Mouse (Mus musculus): ENCODE results near the gene Auts2.

Gene Auts2

DNA sequence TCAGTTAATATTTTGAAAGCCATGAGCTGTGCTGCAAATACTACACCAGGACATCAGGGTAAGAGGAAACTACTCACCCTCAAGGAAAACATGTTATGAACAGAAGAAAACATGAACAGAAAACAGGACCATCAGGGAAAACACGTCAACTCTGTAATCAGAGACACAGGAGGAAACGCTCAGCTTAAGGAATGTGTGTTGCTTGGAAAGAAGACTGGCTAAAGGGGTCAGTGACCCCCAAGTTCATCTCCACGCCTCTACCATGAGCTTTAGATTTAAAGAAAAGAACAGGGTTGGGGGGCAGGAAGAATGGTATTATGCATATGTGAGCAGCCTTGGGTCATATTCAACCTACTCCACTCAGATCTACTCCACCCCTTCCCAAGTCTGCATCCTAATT lies 356.5 kb downstream of the Auts2 start:
- in situ Hi-C loops (cut with MboI, MseI) = no loop called here

DNA sequence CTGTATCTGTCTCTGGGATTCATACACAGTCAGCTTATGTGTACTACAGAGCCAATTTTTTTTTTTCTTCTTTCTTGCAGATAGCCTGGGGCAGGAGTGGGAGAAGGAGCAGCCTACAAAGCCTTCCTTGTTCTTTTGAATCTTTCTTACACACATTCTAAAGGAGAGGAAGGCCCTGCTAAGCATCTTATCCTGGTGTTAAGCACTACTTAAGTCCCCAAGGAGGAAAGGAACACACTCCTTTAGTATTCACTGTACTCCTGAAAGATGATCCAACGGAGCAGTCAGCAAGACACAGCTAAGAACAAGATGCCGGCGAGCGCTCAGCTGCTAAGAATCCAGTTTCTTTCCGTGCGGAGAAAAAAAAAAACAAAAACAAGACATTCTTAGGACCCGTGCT lies 356.9 kb downstream of the Auts2 start:
- in situ Hi-C loops (cut with MboI, MseI) = no loop called here

DNA sequence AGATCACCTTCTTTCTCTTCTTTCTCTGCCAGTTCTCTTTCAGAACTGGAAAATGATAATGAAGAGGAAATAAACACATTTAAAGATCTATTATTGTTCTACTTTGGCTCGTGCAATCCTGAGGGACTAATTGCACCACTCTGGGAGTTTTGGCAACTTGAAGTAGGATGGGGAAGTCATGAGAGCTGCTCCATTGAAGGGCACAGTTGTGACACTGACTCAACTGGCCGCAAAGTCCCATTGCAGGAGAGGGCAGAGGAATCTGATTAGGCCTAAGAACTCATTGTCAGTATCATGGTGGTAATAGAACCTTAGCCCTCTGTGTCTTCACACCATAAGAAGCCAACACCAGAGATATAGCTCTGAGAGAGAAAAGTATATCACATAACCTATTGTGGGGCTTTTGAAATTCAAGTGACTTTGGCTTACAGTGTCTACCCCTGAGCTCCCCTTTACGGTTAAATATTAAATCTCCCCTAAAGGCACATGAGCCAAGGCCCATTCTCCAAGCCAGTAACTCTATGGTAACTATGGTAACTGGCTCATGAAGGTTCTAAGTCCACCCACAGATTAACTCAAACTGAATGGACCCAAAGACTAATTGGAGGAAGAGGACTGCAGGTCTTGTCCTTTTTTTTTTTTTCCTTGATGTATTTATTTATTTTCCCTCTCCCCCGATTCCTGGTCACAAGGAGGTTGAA lies 358.6 kb downstream of the Auts2 start:
- in situ Hi-C loops (cut with MboI, MseI) = no loop called here

DNA sequence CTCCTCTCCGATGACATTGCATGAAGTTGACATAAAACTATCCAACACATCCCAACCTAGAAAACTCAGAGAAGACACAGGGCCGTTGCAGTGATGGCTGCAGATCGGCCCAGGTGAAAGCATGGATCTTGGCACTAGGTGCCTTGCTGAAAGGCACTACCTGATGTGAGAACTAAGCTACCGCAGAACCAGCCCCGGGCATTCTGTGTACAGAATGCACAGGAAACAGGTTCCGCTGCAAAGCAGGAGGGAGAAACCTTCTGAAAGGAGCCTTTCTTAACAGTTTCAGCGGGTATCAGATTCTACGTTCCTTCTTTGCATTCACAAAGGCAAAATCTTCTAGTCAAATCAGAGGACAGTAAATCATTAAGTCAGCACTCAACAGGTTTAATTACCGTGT lies 361.1 kb downstream of the Auts2 start:
- in situ Hi-C loops (cut with MboI, MseI) = no loop called here

DNA sequence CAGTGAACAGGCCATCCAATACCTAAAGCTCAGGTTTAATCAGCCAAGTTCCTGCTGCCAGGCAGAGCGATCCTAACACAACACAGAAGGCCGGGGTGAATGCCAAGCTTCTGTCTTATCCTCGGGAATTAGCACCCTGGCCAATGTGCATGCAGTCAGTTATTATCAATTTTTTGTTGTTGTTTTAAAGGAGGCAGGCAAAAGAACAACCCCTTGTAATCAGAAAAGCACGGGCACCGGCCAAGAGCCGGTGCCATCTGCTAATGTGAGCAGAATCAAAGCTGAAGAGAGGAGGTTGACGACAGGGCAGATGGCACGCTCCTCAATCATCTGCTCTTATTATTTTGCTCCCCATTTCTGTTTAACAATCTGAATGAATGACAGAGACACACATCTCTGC lies 373.1 kb downstream of the Auts2 start:
- in situ Hi-C loops (cut with MboI, MseI) = no loop called here

DNA sequence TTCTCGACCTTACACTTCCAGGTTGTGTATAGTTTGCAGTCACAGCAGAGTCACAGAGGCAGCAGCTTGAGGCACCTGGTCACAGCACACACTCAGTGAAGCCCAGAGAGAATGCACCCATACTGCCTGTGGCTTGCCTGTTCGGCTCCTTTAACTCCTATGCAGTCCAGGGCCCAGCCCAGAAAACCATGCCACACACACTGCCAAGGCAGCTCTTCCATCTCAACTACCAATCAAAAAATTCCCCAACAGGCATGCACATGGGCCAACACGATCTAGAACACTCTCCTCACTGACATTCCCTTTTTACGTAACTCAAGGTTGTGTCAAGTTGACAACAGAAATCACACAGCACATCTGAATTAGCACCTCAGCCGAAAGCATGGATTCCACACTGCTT lies 374.3 kb downstream of the Auts2 start:
- in situ Hi-C loops (cut with MboI, MseI) = no loop called here

DNA sequence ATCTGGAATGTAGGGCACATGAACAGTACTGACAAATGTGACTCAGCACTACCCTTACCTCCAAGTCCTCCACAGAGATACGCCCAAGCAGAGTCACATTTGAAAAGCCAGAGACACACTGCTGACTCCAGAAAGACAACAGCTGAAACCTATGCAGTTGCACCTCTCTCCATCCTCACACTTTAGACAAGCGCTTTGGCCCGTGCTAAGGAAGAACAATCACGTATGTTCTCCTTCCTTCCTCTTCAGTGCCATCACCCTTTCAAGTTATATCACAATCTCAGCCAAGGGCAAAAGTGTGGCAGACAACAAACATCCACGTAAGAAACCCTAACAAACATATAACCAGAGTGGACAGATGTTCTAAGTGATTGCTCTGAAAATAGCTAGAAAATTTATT lies 374.9 kb downstream of the Auts2 start:
- in situ Hi-C loops (cut with MboI, MseI) = no loop called here

DNA sequence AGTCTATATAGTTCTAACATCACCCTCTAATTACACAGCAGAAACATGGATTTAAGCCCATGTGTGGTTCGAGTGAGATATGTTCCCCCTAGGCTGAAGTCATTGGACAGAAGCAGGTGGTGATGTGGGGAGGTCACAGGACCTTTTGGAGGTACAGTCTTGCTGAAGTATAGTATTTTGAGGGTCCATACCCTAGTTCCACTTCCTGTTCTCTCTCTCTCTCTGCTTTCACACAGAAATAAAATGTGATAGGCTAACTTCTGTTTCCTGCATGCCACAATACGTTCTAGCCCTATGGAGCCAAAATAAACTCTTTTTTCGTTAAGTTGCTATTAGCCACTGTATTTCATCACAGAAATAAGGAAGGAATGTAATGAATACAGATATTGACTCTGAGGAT lies 376.6 kb downstream of the Auts2 start:
- in situ Hi-C loops (cut with MboI, MseI) = no loop called here

DNA sequence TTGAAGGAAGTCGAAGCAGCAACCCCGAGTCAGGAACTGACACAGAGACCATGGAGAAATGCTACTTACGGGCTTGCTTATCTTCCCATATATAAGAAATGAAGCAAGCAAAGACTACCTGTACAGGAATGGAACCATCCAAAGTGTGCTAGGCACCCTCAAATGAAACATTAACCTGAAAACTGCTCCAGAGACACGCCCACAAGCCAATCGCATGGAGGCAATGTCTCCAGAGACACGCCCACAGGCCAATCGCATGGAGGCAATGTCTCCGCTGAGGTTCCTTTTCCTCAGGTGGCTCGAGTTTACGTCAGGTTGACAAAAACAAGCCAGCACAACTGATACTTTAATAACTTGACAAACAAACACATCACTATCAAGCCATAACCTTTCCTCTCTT lies 379.2 kb downstream of the Auts2 start:
- in situ Hi-C loops (cut with MboI, MseI) = no loop called here

DNA sequence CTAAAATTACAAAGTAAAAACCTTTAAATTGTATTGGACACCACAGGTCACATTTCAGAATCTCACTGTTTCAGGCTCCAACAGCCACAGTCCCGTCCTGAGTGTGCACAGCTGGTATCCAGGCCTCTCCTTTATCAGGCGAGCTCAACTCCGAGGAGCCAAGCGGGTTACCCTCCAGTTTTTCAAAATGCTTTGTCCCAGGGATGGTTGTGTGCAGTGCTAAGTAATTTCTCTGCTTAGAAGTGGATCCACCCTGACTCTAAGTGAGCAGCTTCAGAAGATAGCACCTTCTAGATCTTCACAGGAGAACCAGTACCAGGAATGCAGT lies 381.0 kb downstream of the Auts2 start:
- in situ Hi-C loops (cut with MboI, MseI) = no loop called here

DNA sequence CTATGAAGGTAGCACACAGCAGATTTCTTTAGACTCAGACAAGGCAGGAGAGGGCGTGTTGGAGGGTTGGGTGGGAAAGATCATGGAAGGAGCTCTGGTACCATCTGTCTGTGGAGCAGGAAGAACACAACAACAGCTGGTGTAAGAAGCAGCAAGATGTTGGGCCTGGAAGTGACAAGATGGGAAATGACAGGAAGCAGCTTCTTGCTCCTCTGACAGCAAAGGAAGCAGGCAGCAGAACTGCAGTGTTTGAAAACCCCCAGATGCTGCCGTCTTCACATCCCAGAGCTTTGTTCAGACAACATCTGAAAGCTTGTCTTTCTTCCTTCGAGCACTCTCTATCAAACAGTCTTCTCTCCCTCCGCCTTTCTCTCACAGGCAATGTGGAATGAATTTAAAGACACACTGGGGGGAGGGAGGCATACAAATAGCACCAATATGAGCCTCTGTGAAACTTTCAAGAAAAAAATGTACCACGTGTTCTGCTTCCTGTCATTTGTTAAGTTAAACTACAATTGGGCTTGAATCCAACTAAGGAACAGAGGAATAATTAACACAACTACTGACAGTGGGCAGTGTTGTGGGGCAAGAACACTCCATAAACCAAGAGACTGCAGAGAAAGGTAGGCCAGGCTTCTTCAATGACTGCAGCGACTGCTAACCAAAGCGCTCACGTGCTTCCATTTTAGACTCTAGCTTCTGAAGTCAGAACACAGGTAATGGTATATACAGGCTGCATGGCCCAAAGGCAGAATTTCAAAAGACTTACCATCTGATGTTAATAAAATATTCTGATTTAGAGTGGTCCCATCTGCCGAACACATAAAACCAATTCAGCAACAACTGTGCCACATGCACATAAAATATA lies 381.6 kb downstream of the Auts2 start:
- in situ Hi-C loops (cut with MboI, MseI) = no loop called here

DNA sequence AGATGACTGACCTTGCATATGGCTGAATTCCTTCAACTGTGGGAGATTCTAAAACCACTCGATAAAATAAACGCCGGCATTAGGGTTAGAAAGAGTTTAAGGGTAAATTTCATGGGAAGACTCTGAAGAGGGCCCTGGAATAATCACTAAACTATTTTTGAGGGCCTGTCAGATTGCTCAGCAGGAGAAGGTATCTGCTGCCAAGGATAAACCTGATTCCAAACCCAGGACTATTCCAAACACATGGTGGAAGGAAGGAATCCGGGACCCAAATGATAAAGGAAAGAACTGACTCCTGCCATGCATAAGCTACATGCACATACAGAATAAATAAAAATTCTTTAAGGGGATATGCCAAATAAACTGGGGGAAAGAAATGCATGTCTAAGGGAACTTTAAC lies 399.0 kb downstream of the Auts2 start:
- in situ Hi-C loops (cut with MboI, MseI) = no loop called here

DNA sequence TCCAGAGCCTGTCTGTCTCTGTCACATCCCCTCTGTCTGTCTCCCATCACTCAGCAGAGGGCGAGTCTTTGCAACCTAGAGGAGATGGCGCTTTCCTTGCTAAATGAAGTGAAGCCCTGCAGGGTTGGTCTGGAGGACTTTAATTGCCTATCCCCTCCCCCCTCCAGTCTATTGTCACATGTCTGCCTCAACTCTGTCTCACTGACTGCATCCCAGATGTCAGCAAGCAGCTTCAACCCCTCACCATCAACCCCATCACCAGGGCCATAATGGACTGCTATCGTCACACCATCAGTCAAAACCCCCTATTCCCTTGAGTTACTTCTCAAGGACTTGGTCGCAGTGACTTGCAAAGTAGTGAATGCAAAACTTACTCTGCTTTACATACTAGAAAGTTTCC lies 402.3 kb downstream of the Auts2 start:
- in situ Hi-C loops (cut with MboI, MseI) = no loop called here

DNA sequence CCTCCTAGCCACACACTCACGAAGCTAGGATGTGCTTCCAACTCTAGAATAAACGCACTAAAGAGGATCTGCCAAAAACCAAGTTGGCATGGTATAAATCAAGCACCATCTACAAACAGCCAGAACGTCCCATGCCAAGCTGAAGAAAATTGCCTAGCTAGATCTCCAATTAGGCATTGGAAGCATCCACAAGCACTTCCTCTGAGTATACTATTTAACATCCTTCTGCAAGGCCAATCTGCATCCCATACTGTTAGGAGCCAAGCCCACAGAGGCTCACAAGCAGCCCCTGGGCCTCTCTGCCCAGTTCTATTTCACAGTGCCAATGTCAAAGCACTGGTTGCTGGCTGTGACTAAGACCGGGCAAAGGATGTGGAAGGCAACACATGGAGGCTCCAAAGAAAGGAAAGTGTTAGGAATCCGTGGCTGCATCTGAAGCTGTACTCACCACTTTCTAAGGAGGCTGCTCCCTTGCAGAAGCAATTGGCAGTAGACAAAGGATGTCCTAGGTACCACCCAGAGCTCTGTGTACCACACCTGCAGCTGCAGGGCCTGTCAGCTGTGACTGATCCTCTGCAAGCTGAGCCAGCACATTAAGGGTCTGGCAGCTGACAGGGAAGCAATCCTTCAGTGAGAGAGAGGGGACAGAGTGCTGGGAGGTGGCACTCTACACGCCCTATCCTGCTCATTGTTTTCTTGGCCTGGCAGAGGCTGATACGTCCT lies 407.0 kb downstream of the Auts2 start:
- in situ Hi-C loops (cut with MboI, MseI) = no loop called here

DNA sequence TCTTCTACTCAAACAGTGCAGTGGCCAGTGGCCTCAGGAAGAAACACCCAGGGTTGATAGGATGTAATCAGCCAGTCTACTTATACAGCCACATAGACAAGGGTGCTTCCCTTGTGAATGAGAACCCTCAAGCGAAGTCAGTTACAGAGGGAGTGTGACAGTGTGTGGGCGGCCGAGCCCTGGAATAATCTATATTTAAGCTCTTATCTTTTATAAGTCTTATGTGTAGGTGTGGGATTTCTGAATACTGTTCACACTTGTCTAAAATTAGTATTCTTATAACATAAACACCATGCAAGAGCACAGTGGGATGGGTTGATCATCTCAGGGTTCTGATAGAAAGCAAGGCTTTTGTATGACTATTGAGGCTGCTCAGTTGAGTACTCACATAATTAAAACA lies 411.2 kb downstream of the Auts2 start:
- in situ Hi-C loops (cut with MboI, MseI) = no loop called here

DNA sequence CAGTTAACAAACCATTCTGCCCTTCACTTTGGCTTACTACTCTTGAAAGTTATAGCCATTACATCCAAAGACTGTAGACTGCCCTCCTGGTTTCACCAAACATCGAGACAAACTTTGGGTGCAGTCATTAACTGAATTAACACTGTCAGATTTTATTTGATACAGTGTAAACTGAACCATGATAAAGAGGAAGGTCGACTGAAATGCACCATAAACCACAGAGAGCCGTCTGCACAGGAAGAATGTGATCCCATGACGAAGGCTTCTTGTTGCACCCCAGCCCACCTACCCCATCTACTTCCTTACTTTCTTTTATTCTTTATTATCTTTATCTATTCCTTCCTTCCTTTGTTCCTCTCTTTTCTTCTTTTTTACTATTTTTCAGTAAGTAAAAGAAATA lies 412.6 kb downstream of the Auts2 start:
- in situ Hi-C loops (cut with MboI, MseI) = no loop called here

DNA sequence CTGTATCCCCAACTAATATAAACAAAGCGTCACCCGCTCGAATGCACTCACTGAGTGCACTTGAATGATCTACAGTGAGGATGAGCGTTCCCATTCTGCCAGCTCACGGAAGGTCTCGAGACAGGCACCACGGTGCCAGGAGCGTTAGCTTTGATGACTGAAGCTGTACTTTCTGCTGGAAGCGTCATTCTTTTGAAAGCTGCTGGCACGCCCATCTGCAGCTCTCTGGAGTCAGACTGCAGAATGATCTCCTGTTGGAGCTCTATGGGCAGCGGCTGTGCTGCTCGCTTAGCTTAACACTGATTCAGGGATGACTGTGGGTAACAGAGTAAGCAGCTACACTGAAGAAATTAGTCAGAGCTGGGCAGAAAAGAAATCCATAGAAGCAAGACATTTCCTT lies 416.5 kb downstream of the Auts2 start:
- in situ Hi-C loops (cut with MboI, MseI) = no loop called here

DNA sequence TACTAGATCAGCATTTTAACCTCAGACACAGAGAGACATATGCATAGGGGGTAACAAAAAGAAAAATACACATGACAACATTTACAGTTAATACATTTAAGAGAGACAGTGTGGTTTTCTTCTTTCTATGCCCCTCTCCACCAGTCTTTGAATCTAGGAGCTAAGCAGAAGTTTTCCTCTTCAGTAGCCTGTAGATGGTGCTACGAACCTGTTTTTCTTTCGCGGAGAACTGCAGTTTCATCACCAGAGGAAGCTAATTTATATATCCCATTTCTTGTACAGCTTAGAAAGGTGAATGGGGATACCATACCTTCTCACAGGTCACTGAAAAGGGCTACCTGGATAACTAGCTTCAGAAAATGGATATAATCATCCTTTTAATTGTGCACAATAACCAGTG lies 427.5 kb downstream of the Auts2 start:
- in situ Hi-C loops (cut with MboI, MseI) = no loop called here

DNA sequence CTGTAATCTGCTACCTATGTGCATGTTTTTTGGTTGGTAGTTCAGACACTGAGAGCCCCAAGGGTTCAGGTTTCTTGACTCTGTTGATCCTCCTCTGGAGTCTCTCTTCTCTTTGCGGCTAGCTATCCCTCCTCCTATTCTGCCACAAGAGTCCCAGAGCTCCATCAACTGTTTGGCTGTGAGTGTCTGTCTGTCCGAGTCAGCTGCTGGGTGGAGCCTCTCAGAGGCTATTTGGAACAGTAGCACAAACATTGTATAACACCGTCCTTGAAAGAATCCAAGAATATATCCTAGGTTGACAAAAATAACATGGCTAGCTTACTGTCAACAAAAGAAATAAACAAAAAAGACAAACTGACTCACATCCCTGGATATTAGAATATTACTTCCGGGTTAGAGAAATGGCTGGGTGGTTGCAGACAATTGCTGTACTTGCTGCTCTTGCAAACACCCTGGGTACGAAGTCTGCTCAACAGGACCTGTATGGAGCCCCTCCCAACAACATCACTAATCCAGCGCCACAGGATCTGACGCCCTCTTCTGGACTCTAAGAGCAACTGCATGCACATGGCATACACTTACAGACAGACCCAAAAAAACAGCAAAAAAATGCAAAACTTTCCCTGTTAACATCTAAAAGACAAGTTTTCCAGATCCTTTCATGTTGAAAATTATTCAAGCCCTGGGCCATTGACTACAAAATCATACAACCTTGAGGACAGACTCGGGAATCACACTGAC lies 428.4 kb downstream of the Auts2 start:
- in situ Hi-C loops (cut with MboI, MseI) = no loop called here

DNA sequence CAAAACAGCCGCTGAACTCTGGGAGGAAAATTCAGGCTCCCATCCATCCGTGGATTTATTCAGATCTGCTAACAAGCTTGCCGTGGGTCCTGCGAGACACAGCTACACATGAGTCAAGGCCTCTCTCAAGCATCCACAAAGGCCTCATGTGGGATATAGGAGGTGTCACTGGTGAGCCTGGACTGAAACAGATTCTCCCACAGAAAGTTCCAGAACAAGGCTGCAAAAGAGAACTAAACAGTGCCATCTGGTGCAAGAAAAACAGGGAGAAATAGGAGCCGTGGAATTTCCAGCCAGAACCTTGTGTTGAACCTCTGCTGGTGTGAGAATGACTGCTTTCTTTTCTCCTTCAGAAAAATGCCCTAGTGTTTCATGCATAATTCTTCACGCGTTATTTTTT lies 429.7 kb downstream of the Auts2 start:
- in situ Hi-C loops (cut with MboI, MseI) = no loop called here

DNA sequence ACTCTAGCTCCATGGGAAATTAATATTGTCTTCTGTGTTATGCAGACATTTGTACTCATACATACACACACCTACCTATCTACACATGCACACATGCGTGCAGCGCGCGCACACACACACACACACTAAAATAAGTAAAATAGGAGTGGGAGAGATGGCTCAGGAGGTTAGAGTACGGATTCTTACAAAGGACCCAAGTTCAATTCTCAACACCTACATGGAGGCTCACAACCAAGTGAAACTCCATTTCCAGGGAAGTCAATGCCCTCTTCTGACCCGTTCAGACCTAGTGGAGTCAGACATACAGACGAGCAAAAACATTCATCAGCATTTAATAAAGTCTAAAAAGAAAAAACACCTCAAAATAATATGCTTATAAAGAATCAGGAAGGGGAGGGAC lies 430.5 kb downstream of the Auts2 start:
- in situ Hi-C loops (cut with MboI, MseI) = no loop called here

DNA sequence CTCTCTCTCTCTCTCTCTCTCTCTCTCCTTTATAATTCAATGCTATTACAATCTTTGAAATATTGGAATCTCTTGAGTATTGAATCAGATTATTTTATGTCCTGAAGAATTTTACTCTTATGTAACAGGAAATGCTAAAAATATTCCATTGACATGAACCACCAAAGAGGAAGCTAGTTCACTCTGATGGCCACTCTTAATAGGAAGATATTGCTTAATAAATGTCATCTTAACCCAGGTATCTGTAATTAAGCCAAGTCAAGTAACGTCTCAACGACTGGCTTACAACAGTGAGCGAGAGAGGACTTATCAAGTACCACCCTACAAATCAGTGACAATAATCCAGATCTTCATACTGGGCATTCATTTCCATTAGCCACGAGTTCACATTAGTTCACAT lies 440.7 kb downstream of the Auts2 start:
- in situ Hi-C loops (cut with MboI, MseI) = no loop called here
